Mouse (Mus musculus): ENCODE measurements around the gene Cartpt. TPM values are rescaled to one million over a fixed set of nuclear protein-coding genes. Genes with fewer than 3 reads are reported as not detected.

The Cartpt gene
- total and polyA plus RNA-seq, 2 experiments from 2014 or later = 18.8 to 43.3 TPM

DNA sequence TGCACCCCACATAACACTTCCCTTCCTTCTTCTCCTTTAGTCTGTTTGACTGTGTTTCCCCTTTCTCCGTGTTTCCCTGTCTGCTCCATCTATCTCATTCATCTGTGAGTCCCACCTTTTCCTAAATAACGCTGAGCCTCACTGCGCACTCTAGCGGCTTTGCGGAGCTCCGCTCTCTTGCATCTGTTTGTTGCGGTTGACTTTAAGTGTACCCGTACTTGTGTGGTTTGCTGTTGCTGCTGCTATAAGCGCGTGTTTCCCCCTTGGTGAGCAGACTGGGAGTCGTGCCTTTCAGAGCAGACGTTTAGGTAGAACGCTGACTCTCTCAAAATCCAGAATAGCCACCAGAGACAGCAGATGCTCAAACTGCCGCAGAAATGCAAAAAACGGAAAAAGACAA, 51.3 kb downstream of the Cartpt start:
- Histone ChIP-seq H3K27me3 (ENCODE audit: insufficient read depth, low read length) (no peaks in the 10 kb centered on the region), H3K9me3 (ENCODE audit: low read length) (no peaks in the 10 kb centered on the region), H3K4me2 (ENCODE audit: low read depth, low read length) (peak overlapping the region; percentile 34; the same call in 1 of the 2 replicates), H3K9ac (replicated peaks; ENCODE audit: low read length) (no peak overlapping the region), H3K4me3 (ENCODE audit: low read length) (no peak overlapping the region), H3K36me3 (ENCODE audit: insufficient read depth, low read length) (no peaks in the 10 kb centered on the region), H3K27ac (no peak overlapping the region), H3K4me1 (ENCODE audit: insufficient read depth, low read length) (no peaks in the 10 kb centered on the region)
- ATAC-seq = peak; percentile 59; the same call in 1 of the 2 replicates
- 30% methylated on average over 15 of the region's 15 CpGs for WGBS
- TF ChIP-seq CTCF (IDR thresholded peaks at IDR 0.05; ENCODE audit: low read depth) = peak; percentile 75
- peak; percentile 78 for DNase-seq (ENCODE audit: low spot score)

Other genes with a start within 250 kb of the Cartpt start
- 26.2 and 37.1 TPM in 2 replicates for gene Mccc2, start 114.5 kb upstream of the Cartpt start, total RNA-seq (2014; rRNA removed)
- 38.1 and 41.2 TPM in 2 replicates for gene Mccc2, start 114.5 kb upstream of the Cartpt start, polyA plus RNA-seq (2015; fragmentation: Nextera tagmentation; extraction: Ambion mirVana)
- 13.3 and 17.1 TPM in 2 replicates for gene Bdp1, start 203.0 kb upstream of the Cartpt start, total RNA-seq (2014; rRNA removed)
- gene Bdp1, start 203.0 kb upstream of the Cartpt start, polyA plus RNA-seq (2015; fragmentation: Nextera tagmentation; extraction: Ambion mirVana) = 16.5 and 21.3 TPM in 2 replicates
- gene Serf1, start 206.9 kb upstream of the Cartpt start, total RNA-seq (2014; rRNA removed) = 32.0 and 49.7 TPM in 2 replicates
- 331 and 361 TPM in 2 replicates for gene Serf1, start 206.9 kb upstream of the Cartpt start, polyA plus RNA-seq (2015; fragmentation: Nextera tagmentation; extraction: Ambion mirVana)
- 13.7 and 19.2 TPM in 2 replicates for gene Smn1, start 223.8 kb upstream of the Cartpt start, total RNA-seq (2014; rRNA removed)
- 36.2 and 39.8 TPM in 2 replicates for gene Smn1, start 223.8 kb upstream of the Cartpt start, polyA plus RNA-seq (2015; fragmentation: Nextera tagmentation; extraction: Ambion mirVana)